Mouse (Mus musculus) embryonic fibroblast, embryonic 13.5 days (primary cell): ENCODE measurements around the gene Cyp3a11.
"Not testable (repeated sequence)": the region's sequence is repeated elsewhere in the genome, so short reads cannot be mapped to it uniquely, and the experiment has no call there.

ENCODE experiments used
- CTCF ChIP-seq: IDR thresholded peaks from 2 replicates; pipeline ENCODE4 v1.5.1; 2011; ENCODE audit warnings: mild to moderate bottlenecking, control low read depth, low read length, moderate library complexity, borderline replicate concordance; ENCODE audit not compliant: insufficient read depth
- POLR2A ChIP-seq: IDR thresholded peaks from 2 replicates; pipeline ENCODE4 v1.6.1; 2011; ENCODE audit warnings: low read depth, mild to moderate bottlenecking, control low read depth, low read length, moderate library complexity

DNA sequence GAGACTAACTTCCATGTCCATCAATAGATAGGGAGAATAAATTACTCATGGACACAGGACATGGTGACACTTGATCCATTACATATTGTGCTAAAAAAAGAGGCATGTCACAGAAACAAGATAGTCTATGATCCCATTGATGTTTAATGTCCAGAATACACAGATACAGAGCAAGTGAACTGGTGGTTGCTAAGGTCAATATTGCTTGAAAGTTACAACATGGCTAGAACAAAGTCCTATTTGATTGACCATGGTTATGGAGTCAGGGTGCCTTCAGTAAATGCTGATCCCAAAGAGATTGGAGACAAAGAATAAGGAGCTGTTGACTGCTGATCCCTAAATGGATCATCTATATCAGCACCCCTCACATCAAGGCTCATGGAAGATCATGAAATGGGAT lies 12.3 kb downstream of the Cyp3a11 start:
- TF ChIP-seq CTCF, POLR2A: not testable (repeated sequence)
